Mouse (Mus musculus): ENCODE measurements at regions not wholly inside any gene's neighbourhood (a gene's known extent, or its start where the extent isn't known, plus 50 kb on each side); places are given as distances from the start of the nearest gene placed in this dataset.
A peak's percentile ranks its signal among the peaks of the same experiment; 100 is the strongest.

- DNase-seq: no peak
Observed at GRCm38 (mm10) chr7:123642596-123642995, 142.3 kb upstream of the Zkscan2 start.

GRCm38 (mm10) chr7:123643426-123643825, 143.2 kb upstream of the Zkscan2 start:
- DNase-seq: no peak

DNA sequence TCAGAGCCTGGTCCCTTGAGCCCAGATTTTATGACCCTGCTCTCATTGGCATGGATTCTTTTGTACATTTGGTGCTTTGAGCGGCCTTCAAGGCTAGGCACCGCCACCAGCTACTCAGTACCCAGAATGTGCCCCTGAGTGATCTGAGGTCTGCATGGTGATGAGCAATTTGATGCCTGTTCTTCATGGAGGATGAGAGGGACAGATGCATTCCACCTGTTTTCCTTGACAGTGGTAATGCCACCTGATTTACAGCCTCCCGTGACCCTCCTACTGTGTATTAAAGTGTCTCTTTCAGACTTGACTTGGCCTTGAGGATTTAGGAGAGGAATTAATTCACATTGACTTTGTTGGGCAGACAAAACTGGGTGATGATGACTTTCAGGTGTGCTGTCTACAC, 145.3 kb upstream of the Zkscan2 start:
- no peak for DNase-seq

- DNase-seq: no peak
Observed at GRCm38 (mm10) chr7:123665459-123665858, 165.2 kb upstream of the Zkscan2 start.

DNA sequence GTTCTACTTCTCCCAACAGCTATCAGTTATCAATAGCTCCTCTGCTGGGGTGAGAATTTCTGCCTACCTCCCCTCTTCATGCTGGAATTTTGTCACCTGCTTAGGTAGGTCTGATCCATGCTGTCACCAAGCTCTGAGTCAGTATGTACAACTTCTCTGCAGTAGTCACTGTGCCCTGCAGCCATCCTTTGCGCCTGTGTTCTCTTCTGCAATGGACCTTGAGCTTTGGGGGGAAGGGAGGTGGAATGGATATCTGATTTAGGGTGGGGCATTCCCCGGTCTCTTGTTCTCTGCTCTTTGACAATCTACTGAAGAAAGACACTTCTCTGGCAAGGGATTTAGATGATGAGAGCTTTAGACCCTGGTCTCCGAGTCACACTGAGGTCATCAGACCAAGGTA, 184.5 kb upstream of the Zkscan2 start:
- DNase-seq: no peak

DNA sequence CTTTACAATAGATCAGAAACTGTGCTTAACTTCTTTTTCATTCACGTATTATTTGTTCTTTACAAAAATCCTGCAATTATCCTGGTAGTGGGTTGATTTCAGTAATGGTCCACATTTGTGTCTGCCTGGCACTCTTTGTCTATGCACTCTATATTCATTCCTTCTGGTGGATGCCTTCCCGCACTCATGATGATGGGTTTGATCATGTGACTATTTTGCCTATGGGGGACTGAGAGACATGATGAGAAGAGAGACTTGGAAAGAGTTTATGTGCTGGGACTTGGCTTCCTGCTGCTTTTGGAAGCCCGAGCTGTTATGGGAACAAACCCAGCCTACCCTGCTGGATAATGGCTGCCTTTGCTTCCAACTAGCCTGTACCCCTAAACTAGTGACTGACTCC, 186.3 kb upstream of the Zkscan2 start:
- DNase-seq: no peak

DNA sequence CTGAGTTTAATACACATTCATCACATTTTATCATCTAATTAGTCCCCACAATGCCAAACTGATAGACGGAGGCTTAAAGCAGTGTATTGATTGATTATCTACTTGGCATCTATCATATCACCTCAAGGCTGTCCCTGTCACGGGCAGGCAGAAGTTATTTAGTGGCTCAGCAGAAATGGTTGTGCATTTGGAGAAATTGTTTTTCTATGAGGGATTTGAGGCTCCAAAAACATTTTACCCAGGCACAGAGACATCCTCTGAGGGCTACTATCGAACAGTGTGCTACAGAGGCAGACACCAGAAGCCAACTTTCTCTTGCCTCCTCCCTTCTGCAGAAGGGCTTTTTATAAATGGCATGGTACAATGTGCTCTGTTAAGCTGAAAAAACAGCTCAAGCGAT, 230.8 kb upstream of the Zkscan2 start:
- DNase-seq: no peak

- DNase-seq: no peak
Observed at GRCm38 (mm10) chr7:123733061-123733460, 232.8 kb upstream of the Zkscan2 start.

- no peak for DNase-seq
Observed at GRCm38 (mm10) chr7:123747986-123748385, 234.7 kb upstream of the Hs3st4 start.

GRCm38 (mm10) chr7:123753252-123753651, 229.4 kb upstream of the Hs3st4 start:
- no peak for DNase-seq

DNA sequence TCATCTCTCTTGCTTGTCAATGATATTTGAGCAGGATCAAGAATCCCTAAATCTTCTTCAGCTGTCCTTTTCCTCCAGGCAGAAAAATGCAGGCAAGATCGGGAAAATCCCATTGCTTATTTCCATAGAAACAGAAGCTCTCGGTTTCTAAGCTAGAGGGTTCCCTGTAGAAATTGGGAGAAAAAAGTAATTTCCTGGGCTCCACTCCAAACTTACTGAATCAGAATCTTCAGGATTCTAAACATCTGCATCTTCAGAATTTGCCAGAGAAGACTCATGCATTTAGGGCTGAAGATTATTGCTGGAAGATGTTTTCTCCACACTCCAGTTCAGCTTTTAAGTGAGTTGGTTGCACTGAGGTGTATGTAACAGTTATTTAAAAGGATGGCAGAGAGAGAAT, 187.6 kb upstream of the Hs3st4 start:
- no peak for DNase-seq

DNA sequence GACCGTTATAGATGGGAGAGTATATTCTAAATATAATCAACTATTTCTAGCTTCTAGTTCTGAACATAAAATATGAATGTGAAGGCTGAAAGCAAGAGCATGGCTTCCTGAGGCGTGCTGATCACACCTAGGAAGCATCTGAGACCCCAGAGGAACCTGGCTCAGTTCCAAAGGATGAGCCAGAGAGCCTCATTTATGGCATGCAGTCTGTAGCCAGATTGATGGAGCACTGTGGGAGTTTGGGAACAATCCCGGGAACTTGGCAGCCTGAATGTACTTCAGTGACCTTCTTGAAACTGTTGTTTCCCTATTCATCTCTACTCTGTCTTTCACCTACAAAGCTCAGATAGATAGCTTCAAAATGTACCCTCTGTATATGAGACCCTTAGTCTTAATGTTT, 186.6 kb upstream of the Hs3st4 start:
- no peak for DNase-seq

GRCm38 (mm10) chr7:123805650-123806049, 177.0 kb upstream of the Hs3st4 start:
- no peak for DNase-seq

GRCm38 (mm10) chr7:123823976-123824375, 158.7 kb upstream of the Hs3st4 start:
- no peak for DNase-seq

GRCm38 (mm10) chr7:123826406-123826805, 156.3 kb upstream of the Hs3st4 start:
- DNase-seq: no peak

DNA sequence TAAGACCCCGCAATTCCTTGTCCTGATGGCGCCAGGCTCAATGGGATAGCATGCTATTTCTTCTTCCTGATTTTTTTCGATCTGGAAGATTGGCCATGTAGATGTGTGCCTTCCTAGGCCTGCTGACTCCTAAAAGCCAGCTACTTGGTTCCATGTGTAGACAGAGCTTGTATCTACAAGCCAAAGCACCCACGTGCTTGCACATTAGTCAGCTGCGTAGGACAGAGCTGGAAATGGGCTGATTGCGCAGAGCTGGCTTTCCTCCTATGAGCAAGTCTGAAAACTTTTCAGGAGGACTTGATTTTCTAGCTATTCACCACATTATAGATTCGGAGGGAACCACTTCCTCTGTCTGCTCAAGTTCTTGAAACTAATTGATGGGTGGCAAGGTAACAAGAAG, 140.1 kb upstream of the Hs3st4 start:
- no peak for DNase-seq

- no peak for DNase-seq
Observed at GRCm38 (mm10) chr7:123847081-123847480, 135.6 kb upstream of the Hs3st4 start.

DNA sequence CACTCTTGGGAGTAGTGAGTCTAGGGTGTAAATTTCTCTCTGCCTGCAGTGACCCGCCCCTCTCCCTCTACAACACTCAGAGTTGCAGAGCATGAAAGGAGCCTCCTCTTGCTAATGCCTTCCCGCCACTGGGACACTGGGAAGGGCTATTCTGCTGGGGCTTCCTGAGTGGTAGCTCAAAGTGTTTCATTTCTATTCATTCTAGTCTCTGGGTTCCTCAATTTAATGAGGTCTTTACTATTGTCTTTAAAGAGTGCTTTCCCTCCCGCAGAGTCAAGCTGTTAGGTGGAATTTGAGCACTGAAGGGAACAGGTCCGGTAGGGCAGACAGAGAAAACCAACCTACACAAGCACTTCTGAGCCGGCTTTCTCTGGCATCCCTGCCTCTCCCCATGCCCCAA, 134.0 kb upstream of the Hs3st4 start:
- no peak for DNase-seq

DNA sequence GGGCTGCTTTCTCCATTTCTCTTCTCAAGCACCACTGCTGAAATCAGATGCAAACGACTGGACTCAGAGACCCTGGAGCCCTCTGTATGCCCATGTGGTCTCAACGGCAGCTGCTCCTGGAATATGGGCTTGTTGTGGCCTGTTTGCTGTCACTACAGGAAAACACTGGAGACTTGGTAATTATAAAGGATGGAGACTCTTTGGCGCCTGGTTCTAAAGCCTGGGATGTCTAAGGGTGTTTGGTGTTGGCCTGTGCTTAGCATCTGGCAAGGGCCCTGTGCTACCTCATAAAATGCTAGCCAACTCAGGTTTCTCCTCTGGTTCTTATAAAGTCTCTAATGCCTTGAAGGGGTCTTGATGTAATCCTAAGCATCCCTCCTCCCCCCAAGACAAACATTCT, 133.4 kb upstream of the Hs3st4 start:
- no peak for DNase-seq

DNA sequence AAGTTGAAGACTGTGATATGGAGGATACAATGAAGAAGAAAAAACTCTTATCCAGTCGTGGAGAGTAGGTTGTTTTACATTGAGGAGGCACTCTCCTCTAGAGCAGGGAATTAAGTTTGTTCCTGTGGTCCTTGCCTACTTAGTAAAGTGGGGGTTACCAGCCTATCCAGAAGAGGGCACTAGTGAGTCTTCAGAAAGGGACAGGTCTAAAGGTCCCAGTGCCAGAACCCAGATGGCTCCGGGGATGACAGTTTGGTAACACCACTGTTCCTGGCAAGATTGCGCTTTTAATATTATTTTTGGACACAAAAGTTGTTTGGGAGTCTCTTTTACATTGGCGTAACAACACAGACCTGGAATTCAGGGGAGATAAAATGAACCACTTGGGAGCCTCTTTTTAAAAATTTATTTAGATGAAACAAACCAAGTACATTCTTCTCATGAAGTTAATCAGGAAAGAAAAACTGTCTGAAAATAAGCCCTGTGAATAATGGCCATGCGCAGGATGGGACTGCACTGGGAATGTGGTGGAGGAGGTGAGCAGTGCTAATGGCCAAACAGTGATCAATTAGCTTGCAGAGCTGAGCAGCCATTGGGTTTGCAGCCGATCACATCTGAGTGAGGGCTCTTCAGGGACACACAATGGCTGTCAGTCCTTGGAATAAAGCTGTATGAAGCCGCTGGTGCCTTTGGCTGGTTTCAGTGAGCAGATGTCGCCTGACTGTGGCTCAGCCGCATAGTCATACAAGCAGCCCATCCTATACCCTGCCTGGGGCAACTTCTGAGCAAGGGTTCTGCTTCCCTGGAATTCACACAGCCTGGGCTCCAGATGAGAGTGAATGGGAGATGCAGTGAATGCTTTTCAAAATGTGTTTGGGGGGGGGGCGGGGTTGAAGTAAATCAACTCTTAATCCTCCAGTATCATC, 132.1 kb upstream of the Hs3st4 start:
- peak; percentile 7 for DNase-seq

DNA sequence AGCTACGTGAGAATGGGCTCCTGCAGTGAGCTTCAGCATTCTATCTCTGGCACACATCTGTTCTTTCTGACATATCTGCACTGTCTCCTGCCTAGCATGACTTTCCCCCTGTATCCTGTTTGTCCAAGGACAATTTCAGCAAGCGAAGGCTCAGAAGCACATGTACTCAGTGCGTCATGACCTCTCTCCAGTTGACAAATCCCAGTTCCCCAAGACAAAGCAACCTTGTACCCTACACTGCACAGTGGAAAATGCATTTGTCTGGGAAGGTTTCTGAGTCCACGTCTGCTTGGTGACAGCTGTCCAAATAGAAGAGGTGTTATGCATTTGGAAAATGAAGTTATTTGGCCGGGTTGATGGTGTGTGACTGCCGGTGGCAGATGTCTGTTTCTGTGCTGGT, 125.1 kb upstream of the Hs3st4 start:
- no peak for DNase-seq

GRCm38 (mm10) chr7:123861706-123862105, 121.0 kb upstream of the Hs3st4 start:
- DNase-seq: no peak

DNA sequence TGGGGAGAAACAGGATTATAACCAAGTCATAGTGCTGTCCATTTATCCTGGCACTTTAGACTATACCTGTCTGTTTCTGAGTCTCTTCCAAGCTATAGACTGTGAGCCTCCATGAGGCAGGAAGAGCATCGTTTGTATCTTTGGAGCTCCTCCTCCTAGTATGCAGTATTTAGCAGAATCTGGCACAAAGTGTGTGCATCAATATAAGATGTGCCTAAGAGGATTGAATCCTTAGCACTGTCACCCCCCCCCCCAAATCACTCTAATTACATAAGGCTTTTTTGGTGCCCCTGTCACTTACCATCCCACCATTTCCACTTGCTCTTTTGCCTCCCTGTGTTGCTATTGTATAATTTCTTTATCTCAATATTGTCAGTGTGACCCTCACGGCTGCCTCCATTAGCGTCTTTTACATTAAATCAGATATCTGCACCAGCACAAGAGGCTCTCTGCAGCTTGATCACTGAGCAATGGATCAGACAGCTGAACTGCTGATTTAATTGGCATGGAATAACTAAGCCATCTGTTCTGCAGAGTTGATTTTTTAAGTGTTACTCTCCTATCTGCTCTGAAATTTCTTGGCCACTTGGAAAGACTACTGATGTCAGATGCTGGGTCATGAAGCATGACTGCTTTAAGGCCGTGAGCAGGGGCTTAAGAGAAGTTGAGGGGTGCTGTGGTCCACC, 85.8 kb upstream of the Hs3st4 start:
- DNase-seq: no peak
